Mouse (Mus musculus): Measurements from ENCODE around the gene Insig1. TPM values are rescaled to one million over a fixed set of nuclear protein-coding genes. Genes with fewer than 3 reads are reported as not detected.
A peak's percentile ranks its signal among the peaks of the same experiment; 100 is the strongest.

Insig1 gene
- total RNA-seq (2021), result 10 to 100 TPM in 1 of 2 experiments, 1 to 10 TPM in 1; 8.4 to 11.4 TPM
- long read RNA-seq, experiment 1, transcript Insig1-201 (5 exons, 2,697 nt), result major isoform, 17 of 18 reads
- long read RNA-seq, experiment 1, partial matches to known transcripts, result 1 of 18 reads
- long read RNA-seq, experiment 1, other reads (novel, unspliced or antisense), result 0 of 18 reads
- long read RNA-seq, experiment 2, transcript Insig1-201 (5 exons, 2,697 nt), result major isoform, 17 of 18 reads
- long read RNA-seq, experiment 2, partial matches to known transcripts, result 1 of 18 reads
- long read RNA-seq, experiment 2, other reads (novel, unspliced or antisense), result 0 of 18 reads

DNA sequence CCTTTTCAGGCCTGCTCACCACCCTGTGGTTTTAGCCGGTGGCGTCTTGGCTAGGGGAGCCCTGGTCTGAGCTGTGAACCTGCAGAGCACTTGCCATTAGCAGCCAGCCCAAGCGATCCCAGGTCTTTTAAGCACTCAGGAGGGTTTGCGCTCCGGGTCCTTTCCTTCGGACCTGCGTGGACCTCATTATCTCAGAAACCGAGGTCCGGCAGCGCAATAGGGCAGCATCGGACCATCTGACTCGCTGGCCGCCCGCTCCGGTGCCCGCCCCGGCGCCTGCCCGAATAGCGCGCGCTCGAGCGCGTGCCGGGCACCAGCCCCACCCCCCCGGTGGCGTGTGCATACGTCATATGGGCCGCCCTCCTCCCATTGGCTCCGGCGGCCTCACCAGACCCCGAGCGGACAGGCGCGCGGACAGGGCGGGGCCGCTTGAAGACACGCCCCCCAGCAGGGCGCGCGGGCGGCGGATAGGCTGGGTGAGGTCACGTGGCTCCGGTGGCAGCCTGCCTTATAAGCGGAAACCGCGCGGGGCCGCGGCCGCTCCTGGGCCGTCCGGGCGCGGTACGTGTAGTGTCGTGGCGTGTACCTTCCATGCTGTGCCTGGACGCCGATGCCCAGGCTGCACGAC lies at the start of gene Insig1:
TSS of gene Insig1 (plus strand) at position 536 of the 628 bp plus-strand sequence.
- peak; percentile 98 for DNase-seq (ENCODE audit: low spot score)

DNA sequence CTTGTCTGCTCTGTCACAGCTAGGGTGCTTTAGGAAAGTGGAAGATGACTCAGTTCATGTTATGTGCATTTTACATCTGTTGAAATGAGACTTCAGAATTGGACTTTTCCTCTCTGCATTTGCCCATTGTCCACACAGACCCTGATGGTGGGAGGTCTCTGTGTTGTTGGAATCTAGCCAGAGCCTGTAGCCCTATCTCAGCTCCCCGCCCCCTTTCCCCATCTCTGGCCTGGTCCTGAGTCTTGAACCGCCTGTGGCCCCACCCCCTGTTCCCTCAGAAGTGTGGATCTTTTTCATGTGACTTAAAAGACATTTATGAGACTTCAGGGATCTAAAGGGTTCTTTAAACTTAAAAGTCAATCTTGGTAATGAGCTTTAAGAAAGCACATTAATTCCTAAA lies 47.7 kb upstream of the Insig1 start:
- no peak for DNase-seq (ENCODE audit: low spot score)

DNA sequence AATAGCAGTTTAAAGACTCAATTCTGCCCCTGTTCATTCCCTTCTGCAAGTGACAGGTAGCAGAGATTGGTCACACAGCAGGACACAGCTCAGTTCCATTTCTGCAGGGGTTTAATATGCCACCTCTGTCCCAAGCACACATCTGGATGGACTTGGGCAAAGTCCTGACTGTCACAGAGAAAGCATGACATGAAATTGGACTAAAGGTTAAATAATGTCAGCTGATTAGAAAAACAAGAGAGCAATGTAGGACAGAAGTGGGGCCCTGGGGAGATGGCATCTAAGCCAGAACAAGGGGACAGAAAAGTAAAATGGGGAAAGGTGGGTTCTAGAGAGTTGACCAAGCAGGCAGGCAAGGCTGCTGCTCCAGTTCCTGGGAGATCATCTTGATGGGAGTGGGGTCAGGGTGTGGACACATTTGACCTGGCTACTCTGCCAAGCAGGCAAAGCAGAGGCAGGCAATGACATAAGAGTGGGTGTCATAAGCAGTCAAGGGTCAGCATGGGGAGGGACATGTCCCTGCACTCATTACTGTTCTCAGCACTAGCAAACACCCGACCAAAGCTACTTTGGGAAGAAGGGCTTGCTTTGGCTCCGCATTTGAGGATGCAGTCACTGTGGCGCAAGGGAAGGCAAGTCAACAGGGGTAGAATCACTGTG lies 39.5 kb upstream of the Insig1 start:
- no peak for DNase-seq (ENCODE audit: low spot score)

DNA sequence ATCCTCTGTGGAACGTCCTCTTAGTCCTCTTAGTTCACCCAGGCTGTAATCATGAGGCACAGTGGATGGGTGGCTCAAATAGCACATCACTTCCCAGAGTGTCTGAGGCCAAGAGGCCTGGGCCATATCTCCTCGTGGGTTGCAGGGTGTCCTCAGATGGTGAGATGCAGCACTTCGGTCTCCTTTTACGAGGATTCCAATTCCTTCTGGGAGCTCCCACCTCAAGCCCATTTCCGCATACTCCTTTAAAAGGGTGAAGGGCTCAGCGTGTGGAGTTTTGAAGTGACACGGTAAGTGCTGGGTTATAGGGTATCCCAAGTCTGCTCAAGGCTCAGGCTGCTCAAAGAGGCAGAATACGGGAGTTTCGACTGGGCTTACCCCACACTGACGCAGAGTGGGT lies 38.3 kb upstream of the Insig1 start:
- no peak for DNase-seq (ENCODE audit: low spot score)

DNA sequence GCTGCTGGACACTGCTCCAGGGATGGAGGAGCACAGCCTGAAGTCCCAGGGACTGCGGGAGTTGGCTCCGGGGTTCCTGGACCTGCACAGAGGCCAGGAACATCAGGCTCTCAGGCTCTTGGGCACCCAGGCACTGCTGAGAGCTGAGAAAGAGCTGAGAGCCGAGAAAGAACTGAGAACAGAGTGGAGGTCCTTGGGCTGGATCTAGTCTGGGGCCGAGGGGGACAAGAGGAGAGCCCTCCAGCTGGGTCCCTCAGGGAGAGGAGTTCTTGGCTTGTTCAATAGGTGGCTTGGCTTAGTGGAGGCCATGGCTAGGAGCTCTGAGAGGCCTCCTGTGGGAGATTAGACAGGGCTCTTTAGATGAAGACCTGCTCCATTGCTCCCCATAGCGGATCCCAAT lies 37.9 kb upstream of the Insig1 start:
- DNase-seq (ENCODE audit: low spot score), result peak; percentile 13

DNA sequence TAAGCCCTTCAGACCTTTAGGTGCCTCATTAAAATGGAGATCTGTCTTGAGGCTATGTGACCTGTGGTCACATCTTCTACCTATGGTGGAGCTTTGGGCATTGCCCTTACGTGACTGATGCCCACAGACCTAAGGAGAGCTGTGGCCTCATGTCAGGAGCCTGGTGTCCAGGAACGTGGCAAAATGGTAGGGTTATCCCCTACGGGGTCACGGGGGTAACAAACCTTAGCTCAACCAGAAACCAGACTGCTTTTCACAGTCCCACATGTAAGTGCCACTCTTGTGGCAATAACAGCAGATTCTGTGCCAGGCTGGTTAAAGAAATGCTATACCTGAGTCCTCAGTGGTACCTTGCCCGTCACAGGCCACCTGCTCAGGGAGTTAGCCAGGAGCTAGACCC lies 37.3 kb upstream of the Insig1 start:
- DNase-seq (ENCODE audit: low spot score), result no peak

DNA sequence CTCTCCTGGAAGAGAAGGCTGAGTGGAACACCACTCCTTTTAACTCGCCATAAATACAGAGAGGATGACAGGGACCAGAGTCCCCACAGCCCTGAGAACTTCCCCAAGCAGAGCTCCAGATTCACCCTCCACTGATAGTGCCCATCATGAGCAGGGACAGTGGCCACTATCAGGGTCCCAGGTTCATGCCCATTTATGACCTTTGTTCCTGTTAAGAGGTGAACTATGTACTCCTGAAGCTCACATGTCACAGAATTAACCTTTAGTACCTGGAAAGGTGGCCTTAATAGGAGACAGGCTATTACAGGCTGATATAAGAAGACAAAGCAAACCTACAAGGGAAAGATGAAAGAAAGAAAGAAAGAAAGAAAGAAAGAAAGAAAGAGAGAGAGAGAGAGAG lies 35.2 kb upstream of the Insig1 start:
- DNase-seq (ENCODE audit: low spot score), result no peak

DNA sequence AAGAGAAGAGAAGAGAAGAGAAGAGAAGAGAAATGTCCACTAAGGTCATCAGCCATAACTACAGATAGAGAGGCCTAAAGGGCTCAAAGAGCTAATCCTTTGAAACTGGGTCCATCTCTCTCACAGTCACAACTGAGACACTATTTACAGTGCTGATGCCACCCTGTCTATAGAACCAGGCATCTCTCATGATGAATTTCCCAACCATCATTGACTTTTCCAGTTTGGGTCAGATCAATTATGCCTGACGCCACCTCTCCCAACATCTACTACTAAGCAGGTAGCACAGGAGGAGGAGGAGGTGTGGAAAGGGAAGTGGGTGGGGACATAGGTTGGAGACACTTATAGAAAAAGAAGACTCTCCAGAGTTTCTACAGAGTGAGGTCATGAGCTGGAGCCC lies 34.6 kb upstream of the Insig1 start:
- DNase-seq (ENCODE audit: low spot score), result no peak

DNA sequence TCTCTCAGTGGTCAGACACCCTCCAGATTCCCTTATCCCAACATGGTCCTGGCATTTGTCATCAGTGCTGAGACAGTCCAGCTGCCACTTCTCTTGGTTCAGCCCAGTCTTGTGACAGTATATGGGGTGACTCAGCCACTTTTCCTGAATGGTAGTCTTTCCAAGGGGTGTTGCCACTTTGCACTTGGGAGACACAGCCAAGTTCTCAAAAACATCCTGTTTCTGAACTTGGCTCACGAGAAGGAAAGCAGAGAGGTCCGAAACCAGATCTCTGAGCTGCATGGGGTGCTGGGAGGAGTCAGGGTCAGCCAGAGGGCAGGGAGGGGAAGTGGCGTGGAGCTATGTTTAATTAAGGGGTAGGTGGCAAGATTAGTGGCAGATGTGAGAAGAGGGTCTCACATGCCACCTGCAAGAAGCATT lies 34.0 kb upstream of the Insig1 start:
- peak; percentile 67 for DNase-seq (ENCODE audit: low spot score)

DNA sequence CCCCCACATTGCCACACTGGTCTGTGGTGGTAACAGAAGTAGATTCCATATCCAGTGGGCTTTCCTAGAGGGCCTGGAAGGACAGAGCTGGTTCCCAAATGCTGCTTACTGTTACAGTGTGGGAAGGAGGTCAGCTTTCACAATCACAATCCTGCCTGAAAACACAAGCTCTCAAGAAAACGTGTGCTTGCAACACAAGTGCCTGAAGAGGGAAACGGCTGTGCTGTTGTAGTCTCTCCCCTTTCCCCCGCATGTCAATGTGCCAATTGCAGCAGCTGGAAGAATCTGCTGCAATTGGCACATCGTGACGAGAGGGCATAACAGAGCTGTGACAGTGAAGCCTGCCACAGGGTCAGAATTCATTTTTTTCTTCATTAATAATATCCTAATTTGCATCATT lies 33.5 kb upstream of the Insig1 start:
- no peak for DNase-seq (ENCODE audit: low spot score)

DNA sequence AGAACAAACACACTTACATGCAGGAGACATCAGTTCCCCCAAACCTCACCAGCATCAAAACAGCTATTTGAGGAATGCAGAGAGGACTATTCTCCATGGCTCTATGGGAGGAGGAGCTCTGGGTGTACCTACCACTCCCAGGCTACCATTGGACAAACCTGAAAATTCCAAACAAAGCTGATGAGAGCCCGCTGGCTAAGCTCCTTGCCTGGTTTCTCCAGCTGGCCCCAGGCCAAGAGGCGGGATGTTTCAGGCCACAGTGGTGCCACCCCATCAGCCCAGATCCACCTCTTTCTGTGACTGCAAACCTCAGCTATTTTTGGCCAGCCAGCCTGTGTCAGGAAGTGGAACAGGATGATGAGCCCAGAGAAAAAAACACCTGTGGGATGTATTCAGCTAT lies 33.0 kb upstream of the Insig1 start:
- peak; percentile 66 for DNase-seq (ENCODE audit: low spot score)

DNA sequence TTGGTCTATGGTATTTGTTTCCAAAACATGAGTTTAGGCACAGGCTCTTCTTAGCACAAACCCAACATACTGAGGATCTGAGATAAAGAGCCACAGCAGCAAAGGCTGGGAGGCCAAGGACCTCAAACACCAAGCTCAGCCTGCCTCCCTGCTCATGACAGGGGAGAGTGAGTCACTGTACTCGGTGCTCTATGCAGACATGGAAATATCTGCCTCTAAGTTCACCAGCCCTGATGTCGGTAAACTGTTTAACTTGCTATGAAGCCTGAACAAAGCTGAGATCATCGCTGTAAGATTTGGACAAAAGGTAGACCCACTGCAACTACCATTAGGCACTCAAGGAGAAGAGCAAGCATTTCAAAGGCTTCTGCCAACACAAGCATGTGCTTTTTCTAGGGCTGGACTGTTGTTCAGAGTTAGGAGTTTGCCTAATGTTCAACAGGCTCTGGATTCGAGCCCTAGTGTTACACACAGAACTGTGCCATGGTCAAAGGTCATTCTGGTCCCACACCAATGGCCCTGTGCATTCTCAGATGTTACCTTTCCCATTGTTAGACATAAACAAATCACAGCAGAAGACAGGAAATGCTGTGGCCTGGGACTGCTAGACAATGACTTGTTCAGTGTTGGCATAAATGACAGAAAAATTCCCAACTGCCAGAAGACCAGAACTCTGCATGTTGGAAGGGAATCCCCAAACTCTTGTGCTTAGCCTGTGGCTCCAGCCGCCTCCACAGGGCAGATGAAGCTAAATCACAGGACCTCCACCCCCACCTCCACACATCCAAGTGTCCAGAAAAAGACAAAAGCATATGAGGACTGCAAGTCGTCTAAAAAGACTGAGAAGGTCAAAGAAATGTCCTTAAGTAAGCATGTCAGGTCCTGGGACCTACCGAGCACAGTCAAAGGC lies 31.2 kb upstream of the Insig1 start:
- no peak for DNase-seq (ENCODE audit: low spot score)

DNA sequence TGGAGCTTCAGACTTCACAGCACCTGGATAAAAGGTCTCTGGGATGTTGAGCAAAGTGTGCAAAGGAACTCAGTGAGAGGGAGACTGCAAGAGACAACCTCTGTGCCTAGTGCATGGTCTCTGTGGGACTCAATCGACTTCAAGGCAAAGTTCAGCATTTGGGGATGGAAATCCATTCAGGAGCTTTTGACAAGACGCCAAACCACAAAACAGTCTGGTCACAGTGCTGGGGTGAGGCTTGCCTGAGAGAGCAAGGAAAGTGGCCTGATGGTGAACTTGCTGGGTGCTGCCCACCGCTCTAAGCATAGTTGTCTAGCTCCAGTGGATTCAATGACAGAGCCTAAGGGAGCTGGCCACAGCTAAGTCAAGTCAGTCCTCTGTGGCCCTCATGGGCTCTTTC lies 30.4 kb upstream of the Insig1 start:
- DNase-seq (ENCODE audit: low spot score), result no peak

DNA sequence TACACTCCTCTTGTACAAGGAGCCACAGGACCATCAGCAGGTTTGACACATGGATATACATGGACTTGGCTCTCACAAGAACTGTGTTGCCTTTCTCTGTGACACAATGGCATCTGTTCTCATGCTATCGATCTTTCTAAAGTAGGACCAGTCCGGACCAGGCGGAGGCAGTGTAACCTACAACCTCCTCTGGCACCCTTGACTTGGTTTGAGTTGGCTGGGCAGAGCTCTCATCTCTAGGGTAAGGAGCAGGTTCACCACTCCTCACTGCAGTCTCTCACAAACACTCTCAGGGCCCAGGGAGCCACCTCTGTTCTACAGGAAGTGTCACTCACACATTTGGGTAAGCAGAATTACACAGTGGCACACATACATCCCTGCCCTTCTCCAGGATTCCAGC lies 29.1 kb upstream of the Insig1 start:
- DNase-seq (ENCODE audit: low spot score), result no peak

DNA sequence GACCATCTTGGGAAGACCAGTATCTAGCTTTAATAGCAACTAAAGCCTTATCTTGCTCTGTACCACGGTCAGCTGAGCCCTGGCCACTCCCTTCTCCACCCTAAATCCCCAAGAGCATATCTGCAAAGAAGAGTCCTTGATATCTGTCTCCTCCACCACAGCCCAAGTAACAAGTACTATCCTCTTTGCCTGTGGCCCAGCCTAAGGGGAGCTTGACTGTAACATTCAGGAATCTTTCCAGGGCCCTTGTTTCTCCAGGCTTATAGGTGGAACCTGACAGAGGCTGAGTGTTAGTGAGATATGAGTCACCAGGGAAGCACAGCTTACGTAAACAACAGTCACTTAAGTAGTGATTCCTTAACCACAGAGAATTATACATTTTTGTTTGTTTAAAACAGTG lies 28.4 kb upstream of the Insig1 start:
- no peak for DNase-seq (ENCODE audit: low spot score)

DNA sequence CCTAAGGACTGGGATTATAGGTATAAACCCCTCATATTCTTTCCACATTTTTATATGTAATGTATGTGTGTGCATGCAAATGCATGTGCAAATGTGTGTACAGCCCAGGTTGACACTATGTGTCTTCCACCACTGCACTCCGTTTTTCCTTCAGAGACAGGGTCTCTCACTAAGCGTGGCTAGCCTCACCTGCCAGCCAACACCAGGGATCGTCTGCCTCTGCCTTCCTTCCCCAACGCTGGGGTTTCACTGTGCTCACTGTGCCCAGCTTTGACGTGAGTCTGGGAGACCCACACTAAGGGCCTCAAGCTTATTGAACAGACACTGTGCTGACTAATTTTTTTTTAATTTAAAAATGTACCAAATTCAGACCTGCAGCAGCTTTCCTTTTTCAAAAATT lies 27.8 kb upstream of the Insig1 start:
- DNase-seq (ENCODE audit: low spot score), result no peak

DNA sequence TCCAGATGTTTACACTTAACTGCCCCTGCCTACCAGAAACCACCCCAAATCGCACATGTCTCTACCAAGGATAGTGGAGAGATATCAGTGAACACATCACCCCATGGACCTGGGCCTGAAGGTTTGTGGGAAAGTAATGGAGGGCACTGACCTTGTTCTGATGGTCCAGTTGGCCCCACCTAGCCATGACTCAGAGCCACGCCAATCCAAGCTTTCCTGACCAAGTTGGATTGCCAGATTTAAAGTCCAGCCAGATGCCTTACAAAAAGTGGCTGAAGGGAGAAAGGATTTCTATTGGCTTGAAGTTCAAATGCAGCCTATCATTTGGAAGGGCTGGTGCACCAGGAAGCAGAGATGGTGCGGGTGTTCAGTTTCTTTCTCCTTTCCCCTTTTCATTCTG lies 24.2 kb upstream of the Insig1 start:
- no peak for DNase-seq (ENCODE audit: low spot score)

DNA sequence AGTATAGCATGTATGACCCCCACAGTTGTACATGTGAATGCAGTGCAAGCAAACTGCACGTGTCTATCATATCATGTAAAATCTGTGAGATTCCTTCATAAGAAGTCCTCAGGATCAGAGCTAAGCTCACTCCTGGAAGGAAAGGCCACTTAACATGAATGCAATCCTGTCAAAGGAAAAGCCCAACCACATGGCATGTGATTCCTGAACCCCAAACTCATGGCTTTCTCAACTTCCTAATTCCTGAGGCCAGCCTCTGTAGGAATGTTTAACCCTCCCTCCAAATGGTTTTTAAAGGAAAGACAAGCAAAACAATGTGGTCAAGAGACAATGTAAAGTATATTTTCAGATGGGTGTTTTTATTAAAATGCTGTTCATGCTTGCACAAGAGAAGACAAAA lies 23.2 kb upstream of the Insig1 start:
- DNase-seq (ENCODE audit: low spot score), result no peak

DNA sequence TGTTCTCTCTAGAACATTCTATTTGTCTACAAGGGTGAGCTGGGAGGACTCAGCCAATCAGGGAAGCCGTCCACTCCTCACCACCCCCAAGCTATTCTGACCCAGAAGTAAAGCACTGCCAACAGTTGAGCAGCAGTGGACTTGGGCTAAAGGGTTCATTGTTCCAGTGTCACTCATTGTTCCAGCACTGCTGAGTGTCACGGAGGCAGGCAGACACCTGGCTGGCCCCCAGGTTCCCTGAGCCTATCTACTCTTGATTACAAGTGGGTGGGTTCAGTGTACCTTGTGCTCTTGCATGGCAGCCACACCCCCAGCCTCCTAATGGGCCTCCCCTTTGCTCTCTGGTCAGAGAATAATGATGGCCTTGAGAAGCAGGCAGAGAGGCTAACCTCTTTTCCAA lies 15.7 kb upstream of the Insig1 start:
- DNase-seq (ENCODE audit: low spot score), result no peak

DNA sequence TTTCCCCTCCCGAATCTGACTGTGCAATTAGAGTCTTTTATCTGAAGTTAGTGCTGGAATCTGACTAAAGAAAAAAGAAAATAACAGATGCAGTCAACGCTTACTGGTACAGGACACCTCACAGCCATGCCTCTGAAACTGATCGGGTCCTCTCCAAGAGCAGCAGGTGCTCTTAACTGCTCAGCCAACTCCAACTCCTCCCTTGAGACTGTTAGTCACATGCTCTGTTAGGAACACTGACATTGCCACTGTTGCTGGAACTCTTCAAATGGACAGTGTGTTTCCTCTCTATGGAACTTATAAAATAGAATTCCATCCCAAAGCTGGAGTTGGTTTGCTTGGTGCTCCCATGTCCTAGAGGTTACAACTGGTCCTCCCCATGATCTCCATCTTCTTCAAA lies 14.3 kb upstream of the Insig1 start:
- DNase-seq (ENCODE audit: low spot score), result no peak

DNA sequence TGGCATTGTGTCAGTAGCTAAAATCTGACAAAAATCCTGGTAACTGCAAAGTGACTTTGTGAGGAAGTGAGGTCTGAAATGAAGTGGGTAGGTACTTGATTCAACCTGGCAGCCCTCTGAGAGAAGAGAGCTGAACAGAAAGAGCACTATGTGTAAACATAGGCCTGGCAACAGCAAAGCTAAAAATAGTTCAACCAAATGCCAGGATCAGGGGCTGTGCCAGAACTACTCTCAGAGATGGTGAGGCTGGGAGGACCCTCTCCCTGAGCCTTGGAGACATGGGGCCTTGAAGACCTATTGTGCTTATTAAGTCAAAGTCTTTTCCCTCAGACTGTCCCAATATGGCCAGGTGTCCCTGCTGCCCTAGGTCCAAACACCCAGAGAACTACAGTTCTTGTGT lies 10.7 kb upstream of the Insig1 start:
- no peak for DNase-seq (ENCODE audit: low spot score)

DNA sequence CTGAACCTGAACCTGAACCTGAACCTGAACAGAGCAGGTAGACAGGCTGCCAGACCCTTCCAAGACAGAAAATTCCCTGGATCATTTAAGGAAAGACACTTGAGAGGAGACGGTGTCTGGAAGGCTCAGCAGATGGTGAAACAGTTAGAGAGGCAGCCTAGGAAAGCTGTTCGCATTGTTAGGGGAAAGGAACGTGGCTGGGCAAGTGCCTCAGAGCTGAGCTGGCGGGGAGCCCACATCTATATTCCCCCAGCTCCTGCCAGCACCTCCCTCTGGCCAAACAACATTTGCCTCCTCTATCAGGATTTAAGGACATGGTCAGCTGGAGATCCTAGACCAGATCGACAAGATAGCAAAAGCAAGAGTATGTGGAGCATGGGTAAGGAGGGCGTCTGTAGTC lies 10.2 kb upstream of the Insig1 start:
- DNase-seq (ENCODE audit: low spot score), result no peak
